Mouse (Mus musculus) mesoderm, embryonic 11.5 days (tissue): ENCODE data around the gene Olfr239.
"Not testable (repeated sequence)": the region's sequence is repeated elsewhere in the genome, so short reads cannot be mapped to it uniquely, and the experiment has no call there.

ENCODE experiments used
- DNase-seq: peaks from one replicate; pipeline ENCODE4 v3.0.0-alpha.2; 2012; ENCODE audit warnings: low read depth, low spot score

Gene Olfr239

GRCm38 (mm10) chr17:33191002-33191401 lies at the start of gene Olfr239:
Olfr239 (plus strand) TSS chr17:33191302.
- not testable (repeated sequence) for DNase-seq

GRCm38 (mm10) chr17:33168147-33168546 lies 23.0 kb upstream of the Olfr239 start, which contains the start of gene Olfr55:
Olfr55 (plus strand) TSS chr17:33168447.
- DNase-seq, result not testable (repeated sequence)

- no peak for DNase-seq
Observed at GRCm38 (mm10) chr17:33221590-33221989, 30.5 kb downstream of the Olfr239 start, which contains the start of gene Olfr1564. Olfr1564 (minus strand) TSS chr17:33221690.

GRCm38 (mm10) chr17:33236646-33237045 lies 45.5 kb downstream of the Olfr239 start:
- DNase-seq, result not testable (repeated sequence)
